Mouse (Mus musculus) layer of hippocampus, adult 2 months (tissue): ENCODE results near the gene Slc22a23. TPM values are rescaled to one million over a fixed set of nuclear protein-coding genes. Genes with fewer than 3 reads are reported as not detected.

Experiments
- DNase-seq, 2 experiments: peaks; one replicate each; pipeline ENCODE4 v3.0.0; 2022; ENCODE audit warnings: low spot score in 2 of 2
- H3K27ac ChIP-seq: fragments of 200-600 bp; 2 replicates; pipeline ENCODE4 v1.8.1; 2022
- H3K4me3 ChIP-seq: fragments of 200-600 bp; 2 replicates; pipeline ENCODE4 v1.8.1; 2022; ENCODE audit warnings: mild to moderate bottlenecking
- CTCF ChIP-seq: fragments of 200-600 bp; conservative IDR thresholded peaks from 2 replicates; pipeline ENCODE4 v1.8.1; 2022; ENCODE audit warnings: antibody characterized with exemption, mild to moderate bottlenecking, moderate library complexity
- total RNA-seq, 2 experiments: library from RNA; stranded (reverse); gene quantifications; 2 replicates each; pipeline ENCODE4 v1.2.3; 2021

Gene Slc22a23
- total RNA-seq, 2 experiments from 2014 or later: 31.6 to 34.8 TPM

- Histone ChIP-seq H3K27ac (0 out of 2 replicates have a peak overlapping the region, but pooled peaks have one; percentile 14), H3K4me3 (no peak overlapping the region)
- no peak for TF ChIP-seq CTCF
- no peak for DNase-seq
Observed at GRCm38 (mm10) chr13:34331399-34332186, 13.4 kb downstream of the Slc22a23 start.

- no peak for DNase-seq
- no peak for TF ChIP-seq CTCF
- no peak overlapping the region for H3K4me3 ChIP-seq
- H3K27ac ChIP-seq: no peak overlapping the region
Observed at GRCm38 (mm10) chr13:34329589-34329988, 15.4 kb downstream of the Slc22a23 start.

- Histone ChIP-seq H3K4me3 (no peak overlapping the region), H3K27ac (no peak overlapping the region)
- no peak for DNase-seq
- no peak for TF ChIP-seq CTCF
Observed at GRCm38 (mm10) chr13:34326992-34327391, 18.0 kb downstream of the Slc22a23 start.

- TF ChIP-seq CTCF: no peak
- no peak overlapping the region for H3K4me3 ChIP-seq
- no peak overlapping the region for H3K27ac ChIP-seq
- DNase-seq: no peak
Observed at GRCm38 (mm10) chr13:34323361-34323760, 21.6 kb downstream of the Slc22a23 start.

GRCm38 (mm10) chr13:34320482-34320881 is 24.5 kb downstream of the Slc22a23 start:
- Histone ChIP-seq H3K27ac (no peak overlapping the region), H3K4me3 (no peak overlapping the region)
- no peak for TF ChIP-seq CTCF
- no peak for DNase-seq

- DNase-seq: no peak
- H3K4me3 ChIP-seq: no peak overlapping the region
- no peak for TF ChIP-seq CTCF
- peak overlapping the region; percentile 20; the same call in 1 of the 2 replicates for H3K27ac ChIP-seq
Observed at GRCm38 (mm10) chr13:34317051-34317450, 27.9 kb downstream of the Slc22a23 start.

- Histone ChIP-seq H3K4me3 (no peak overlapping the region), H3K27ac (peak overlapping the region; percentile 19; the same call in 1 of the 2 replicates)
- DNase-seq: no peak
- TF ChIP-seq CTCF: no peak
Observed at GRCm38 (mm10) chr13:34316511-34316910, 28.5 kb downstream of the Slc22a23 start.

GRCm38 (mm10) chr13:34313033-34313491 is 31.9 kb downstream of the Slc22a23 start:
- no peak for TF ChIP-seq CTCF
- Histone ChIP-seq H3K27ac (peak overlapping the region; percentile 76), H3K4me3 (no peak overlapping the region)
- peak in 1 of 2 experiments; percentile 50 for DNase-seq

GRCm38 (mm10) chr13:34312346-34313002 is 32.5 kb downstream of the Slc22a23 start:
- DNase-seq: no peak
- Histone ChIP-seq H3K27ac (peak overlapping the region; percentile 76), H3K4me3 (no peak overlapping the region)
- TF ChIP-seq CTCF: no peak

GRCm38 (mm10) chr13:34311593-34311992 is 33.4 kb downstream of the Slc22a23 start:
- no peak for DNase-seq
- Histone ChIP-seq H3K27ac (no peak overlapping the region), H3K4me3 (no peak overlapping the region)
- TF ChIP-seq CTCF: no peak

- no peak overlapping the region for H3K4me3 ChIP-seq
- TF ChIP-seq CTCF: no peak
- no peak for DNase-seq
- no peak overlapping the region for H3K27ac ChIP-seq
Observed at GRCm38 (mm10) chr13:34308604-34308927, 36.4 kb downstream of the Slc22a23 start.

GRCm38 (mm10) chr13:34307696-34308603 is 37.0 kb downstream of the Slc22a23 start:
- no peak overlapping the region for H3K27ac ChIP-seq
- no peak for DNase-seq
- TF ChIP-seq CTCF: no peak

More at GRCm38 (mm10) chr13:34307696-34308603, 37.0 kb downstream of the Slc22a23 start:
- no peak overlapping the region for H3K4me3 ChIP-seq
